Mouse (Mus musculus) forebrain, embryonic 16.5 days (tissue): ENCODE data around the gene Svip. TPM values are rescaled to one million over a fixed set of nuclear protein-coding genes. Genes with fewer than 3 reads are reported as not detected.

Experiments
- ATAC-seq: fragments of 200-750 bp; cut with Nextera tagmentation; 2 replicates; pipeline ENCODE4 v1.8.0; 2017; ENCODE audit warnings: mild to moderate bottlenecking, moderate library complexity
- H3K27ac ChIP-seq: fragments of 300-500 bp; sonication (generic); 2 replicates; pipeline ENCODE4 v1.5.1; 2014; ENCODE audit warnings: low read length, control low read depth
- H3K27me3 ChIP-seq: fragments of 300-500 bp; sonication (generic); replicated peaks from 2 replicates; pipeline ENCODE4 v1.6.1; 2014; ENCODE audit warnings: low read length; ENCODE audit not compliant: control insufficient read depth, insufficient read depth
- H3K36me3 ChIP-seq: fragments of 300-500 bp; sonication (generic); 2 replicates; pipeline ENCODE4 v1.6.1; 2014; ENCODE audit not compliant: control insufficient read depth, insufficient read depth
- H3K4me1 ChIP-seq: fragments of 300-500 bp; sonication (generic); replicated peaks from 2 replicates; pipeline ENCODE4 v1.6.1; 2014; ENCODE audit warnings: low read length; ENCODE audit not compliant: control insufficient read depth, insufficient read depth
- H3K4me2 ChIP-seq: fragments of 300-500 bp; sonication (generic); 2 replicates; pipeline ENCODE4 v1.6.1; 2014; ENCODE audit warnings: mild to moderate bottlenecking, low read length, control low read depth
- H3K4me3 ChIP-seq: fragments of 300-500 bp; sonication (generic); replicated peaks from 2 replicates; pipeline ENCODE4 v1.5.1; 2014; ENCODE audit warnings: mild to moderate bottlenecking, low read length, control low read depth
- H3K9ac ChIP-seq: fragments of 300-500 bp; sonication (generic); replicated peaks from 2 replicates; pipeline ENCODE4 v1.6.1; 2014; ENCODE audit warnings: low read depth, low read length, control low read depth
- H3K9me3 ChIP-seq: fragments of 300-500 bp; sonication (generic); 2 replicates; pipeline ENCODE4 v1.6.1; 2016; ENCODE audit warnings: low read length; ENCODE audit not compliant: control insufficient read depth
- WGBS: fragments of 180-500 bp; shearing (Covaris S2); extraction: QIAGEN DNeasy Blood & Tissue Kit; methylation state at CpG from one replicate; pipeline ENCODE4 v1.1.7; 2014; 5-methylcytosine and 5-hydroxymethylcytosine counted together
- polyA plus RNA-seq: library from polyadenylated mRNA; unstranded; fragments of >200 nt; fragmentation: Nextera tagmentation; extraction: Ambion mirVana; gene quantifications from 2 replicates; pipeline ENCODE4 v1.2.1, GENCODE M21; 2015

Svip gene
- polyA plus RNA-seq, 1 experiment from 2014 or later, result 26.6 TPM

DNA sequence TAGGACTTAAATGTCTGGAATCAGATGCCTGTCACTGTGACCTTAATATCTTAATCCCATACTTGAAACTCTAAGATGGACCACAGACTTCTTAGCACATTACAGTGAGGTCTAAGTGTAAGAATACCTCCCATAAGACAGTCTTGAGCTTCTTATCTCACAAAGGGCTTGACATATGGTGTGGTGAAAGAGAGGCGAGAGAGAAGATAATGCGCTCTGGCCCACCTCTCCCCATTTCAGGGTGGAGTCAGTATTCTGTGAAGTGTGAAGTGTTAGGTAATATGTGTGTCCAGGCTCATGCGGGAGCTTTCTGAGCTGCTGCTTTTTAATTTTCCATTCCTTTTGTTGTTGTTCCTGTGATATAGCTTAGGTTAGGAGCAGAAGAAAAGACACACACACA lies 14.8 kb downstream of the Svip start:
- no peak for ATAC-seq
- Histone ChIP-seq H3K4me2 (no peak overlapping the region), H3K27ac (no peak overlapping the region), H3K36me3 (no peaks in the 10 kb centered on the region), H3K4me1 (no peaks in the 10 kb centered on the region), H3K4me3 (no peak overlapping the region), H3K9ac (no peak overlapping the region), H3K9me3 (no peaks in the 10 kb centered on the region), H3K27me3 (no peaks in the 10 kb centered on the region)
- 84% methylated on average over 3 of the region's 3 CpGs for WGBS

DNA sequence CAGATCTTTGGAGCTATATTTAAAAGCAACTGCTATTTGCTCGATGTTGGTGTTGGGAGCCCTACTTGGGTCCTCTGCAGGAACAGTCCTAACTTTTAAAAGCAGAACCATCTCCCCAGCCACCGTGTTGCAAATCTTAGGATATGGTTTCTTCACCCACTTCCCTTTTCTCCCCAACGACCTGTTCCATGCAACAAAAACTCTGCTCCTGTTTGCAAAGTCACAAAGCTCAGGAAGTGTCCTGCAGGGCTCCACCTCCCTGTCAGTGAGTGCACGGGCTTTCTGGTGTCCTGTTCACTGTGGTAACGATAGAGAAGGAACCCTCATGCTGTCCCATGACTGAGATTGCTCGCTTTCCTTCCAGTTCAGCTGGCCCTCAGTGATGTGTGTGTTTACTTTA lies 18.9 kb downstream of the Svip start:
- Histone ChIP-seq H3K4me1 (no peaks in the 10 kb centered on the region), H3K27ac (no peak overlapping the region), H3K4me3 (no peak overlapping the region), H3K9ac (no peak overlapping the region), H3K36me3 (no peaks in the 10 kb centered on the region), H3K9me3 (no peaks in the 10 kb centered on the region), H3K27me3 (no peaks in the 10 kb centered on the region), H3K4me2 (no peak overlapping the region)
- WGBS, result 68% methylated on average over 6 of the region's 6 CpGs
- no peak for ATAC-seq

DNA sequence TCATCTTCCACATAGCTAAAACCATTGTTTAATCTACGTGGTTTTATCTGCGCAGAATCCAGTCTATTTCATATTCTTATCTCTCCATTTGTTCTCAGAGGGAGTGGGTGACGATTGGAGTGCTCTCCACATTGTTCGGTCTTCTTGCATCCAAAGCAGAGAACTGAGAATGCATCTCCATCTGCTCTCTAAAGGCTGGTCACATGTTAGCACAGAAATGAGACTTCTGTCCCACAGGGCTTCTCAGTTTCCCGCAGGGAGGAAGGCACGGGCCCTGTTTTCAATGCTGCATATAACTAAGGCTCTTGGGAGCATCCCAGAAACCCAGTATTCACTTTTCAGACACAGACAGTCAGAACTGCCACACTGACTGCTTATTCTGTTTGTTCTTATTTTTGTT lies 20.1 kb downstream of the Svip start:
- WGBS, result 82% methylated on average over 6 of the region's 6 CpGs
- H3K27ac ChIP-seq, result no peak overlapping the region
- H3K4me3 ChIP-seq, result no peak overlapping the region
- no peaks in the 10 kb centered on the region for H3K4me1 ChIP-seq
- no peak overlapping the region for H3K4me2 ChIP-seq
- H3K9me3 ChIP-seq, result no peaks in the 10 kb centered on the region
- H3K27me3 ChIP-seq, result no peaks in the 10 kb centered on the region
- H3K9ac ChIP-seq, result no peak overlapping the region
- H3K36me3 ChIP-seq, result no peaks in the 10 kb centered on the region
- no peak for ATAC-seq

DNA sequence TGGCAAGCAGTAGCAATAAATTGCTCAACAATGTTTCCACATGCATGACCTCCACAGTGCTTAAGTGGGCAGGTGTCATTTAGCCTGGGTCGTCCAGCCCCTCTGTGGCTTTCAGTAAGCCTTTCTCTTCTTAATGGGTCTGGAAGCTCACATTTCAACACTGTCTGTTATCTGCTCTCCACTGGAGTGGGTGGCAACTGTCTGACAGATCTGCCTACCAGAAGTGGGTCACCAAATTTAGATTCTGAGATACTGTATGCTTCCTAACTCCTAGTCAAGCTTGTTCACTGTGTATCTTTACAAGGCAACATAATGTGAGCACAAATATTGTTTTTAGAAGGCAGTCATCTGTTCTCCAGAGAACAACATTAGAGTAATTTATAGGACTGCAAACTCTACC lies 23.5 kb downstream of the Svip start:
- Histone ChIP-seq H3K27ac (no peak overlapping the region), H3K9me3 (no peaks in the 10 kb centered on the region), H3K4me3 (no peak overlapping the region), H3K4me2 (no peak overlapping the region), H3K4me1 (no peaks in the 10 kb centered on the region), H3K36me3 (no peaks in the 10 kb centered on the region), H3K27me3 (no peaks in the 10 kb centered on the region), H3K9ac (no peak overlapping the region)
- ATAC-seq, result no peak
- WGBS, result 43% methylated on average over 1 of the region's 1 CpGs

DNA sequence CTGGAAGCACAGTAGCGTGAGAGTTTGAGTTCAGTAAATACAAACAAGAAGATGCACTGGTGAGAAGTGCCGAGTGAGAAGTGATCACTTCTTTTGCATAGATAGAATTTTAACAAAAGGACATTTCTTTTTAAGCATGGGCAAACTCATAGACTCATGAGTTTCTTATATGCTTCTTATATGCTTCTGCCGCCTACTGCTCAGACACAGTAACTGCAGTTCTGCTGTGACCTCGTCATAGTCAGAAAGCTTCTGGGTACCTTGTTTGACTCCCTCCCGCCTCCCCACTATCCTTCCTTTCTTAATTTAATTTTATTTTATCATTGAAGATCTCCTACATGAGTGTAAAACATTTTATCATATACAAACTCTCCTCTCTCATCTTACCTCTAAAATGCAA lies 26.5 kb downstream of the Svip start:
- no peaks in the 10 kb centered on the region for H3K27me3 ChIP-seq
- H3K4me1 ChIP-seq, result peaks cover 5% of the 10 kb centered on the region
- H3K27ac ChIP-seq, result no peak overlapping the region
- no peak overlapping the region for H3K9ac ChIP-seq
- no peak overlapping the region for H3K4me2 ChIP-seq
- H3K36me3 ChIP-seq, result no peaks in the 10 kb centered on the region
- WGBS, result 40% methylated on average over 5 of the region's 5 CpGs
- no peak overlapping the region for H3K4me3 ChIP-seq
- ATAC-seq, result no peak
- H3K9me3 ChIP-seq, result no peaks in the 10 kb centered on the region

DNA sequence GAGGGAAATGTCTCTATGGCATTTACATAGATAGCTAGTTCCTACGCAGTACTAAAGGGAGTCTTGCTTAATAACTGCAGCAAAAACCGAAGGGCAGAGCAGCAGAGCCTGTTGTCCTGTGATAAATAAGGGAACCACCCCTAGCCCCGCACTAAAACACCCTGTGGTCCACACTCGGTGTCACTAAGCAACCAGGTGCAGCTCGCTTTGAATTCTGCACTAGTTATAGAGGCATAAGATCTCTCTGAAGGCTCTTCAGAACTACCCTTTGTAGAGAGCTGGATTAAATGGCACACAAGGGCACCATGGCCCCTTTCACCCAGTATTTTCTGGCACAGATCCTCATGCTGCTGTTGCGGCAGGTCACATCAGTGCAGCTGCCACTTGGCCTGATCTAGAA lies 30.6 kb downstream of the Svip start:
- Histone ChIP-seq H3K9ac (no peak overlapping the region), H3K4me1 (peaks cover 8% of the 10 kb centered on the region), H3K4me2 (no peak overlapping the region), H3K27ac (no peak overlapping the region), H3K27me3 (no peaks in the 10 kb centered on the region), H3K9me3 (no peaks in the 10 kb centered on the region), H3K4me3 (no peak overlapping the region), H3K36me3 (no peaks in the 10 kb centered on the region)
- ATAC-seq, result peak; percentile 45; the same call in 1 of the 2 replicates
- 32% methylated on average over 6 of the region's 6 CpGs for WGBS

DNA sequence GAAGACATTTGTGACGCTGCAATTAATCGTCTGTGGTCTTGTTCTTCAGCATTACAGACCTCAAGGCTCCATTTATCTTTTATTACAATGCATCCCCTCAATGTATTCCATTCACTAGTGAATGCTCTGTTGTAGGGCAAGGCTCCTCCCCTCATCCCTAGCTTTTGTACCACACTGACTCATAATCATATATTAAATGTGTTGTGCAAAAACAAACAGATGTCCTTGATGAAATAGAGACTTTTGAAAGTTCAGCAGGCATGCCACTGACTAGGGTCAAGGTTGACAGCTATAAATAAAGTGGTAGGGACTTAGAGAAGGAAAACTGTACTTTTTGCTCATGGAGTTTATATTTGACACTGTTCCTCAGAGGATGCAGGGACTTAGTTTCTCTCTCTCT lies 32.3 kb downstream of the Svip start:
- 60% methylated on average over 2 of the region's 2 CpGs for WGBS
- ATAC-seq, result no peak
- H3K9me3 ChIP-seq, result no peaks in the 10 kb centered on the region
- no peak overlapping the region for H3K9ac ChIP-seq
- H3K4me1 ChIP-seq, result peaks cover 8% of the 10 kb centered on the region
- no peak overlapping the region for H3K4me3 ChIP-seq
- H3K27ac ChIP-seq, result no peak overlapping the region
- H3K36me3 ChIP-seq, result no peaks in the 10 kb centered on the region
- no peak overlapping the region for H3K4me2 ChIP-seq
- no peaks in the 10 kb centered on the region for H3K27me3 ChIP-seq

DNA sequence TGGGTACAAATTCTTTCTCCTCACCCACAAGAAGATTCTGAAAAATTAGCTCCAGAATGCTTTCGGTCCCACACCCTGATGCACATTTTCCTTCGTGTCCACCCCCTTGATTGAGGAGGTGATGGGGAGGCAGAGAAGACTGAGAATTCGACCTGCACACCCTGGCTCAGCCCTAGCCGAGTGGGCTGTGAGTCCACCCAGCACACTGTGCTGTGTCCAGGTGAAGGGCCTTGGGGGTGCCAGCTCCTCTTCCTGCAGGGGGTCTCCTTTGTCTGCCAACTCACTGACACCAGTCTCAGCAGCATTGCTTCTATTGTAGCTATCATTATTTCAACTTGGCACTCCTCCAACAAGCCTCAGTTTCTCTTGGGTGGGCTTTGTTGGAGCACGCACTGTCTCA lies 32.7 kb downstream of the Svip start:
- no peak overlapping the region for H3K27ac ChIP-seq

DNA sequence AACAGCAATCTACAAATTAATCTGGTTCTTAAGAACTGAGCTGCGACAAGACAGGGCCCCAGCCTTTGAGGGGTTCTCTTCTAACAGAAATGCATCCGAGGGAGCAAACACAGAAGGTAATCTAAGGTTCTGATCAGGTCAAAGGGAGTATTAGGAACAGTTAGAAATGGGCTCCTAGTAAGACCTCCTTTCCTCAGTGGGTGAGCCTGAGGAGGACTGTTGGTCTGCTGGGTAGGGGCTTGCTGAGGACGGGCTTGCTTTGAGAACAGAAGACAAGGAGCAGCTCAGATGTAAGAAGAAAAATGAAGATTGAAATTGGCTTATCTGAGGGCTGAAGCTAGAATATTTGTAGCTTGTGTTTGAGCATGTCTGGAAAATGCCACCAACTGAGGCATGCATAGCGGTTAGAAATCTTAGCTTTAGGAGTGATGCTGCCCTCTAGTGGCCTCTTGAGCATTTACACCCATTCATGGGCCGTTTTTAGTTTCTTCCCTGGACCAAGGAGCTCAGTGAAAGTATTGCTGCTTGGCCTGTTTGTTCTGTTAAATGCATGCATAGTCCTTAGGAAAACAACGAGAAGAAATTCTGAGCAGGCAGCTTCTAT lies 33.5 kb downstream of the Svip start:
- Histone ChIP-seq H3K27me3 (no peaks in the 10 kb centered on the region), H3K4me2 (no peak overlapping the region), H3K27ac (no peak overlapping the region), H3K4me3 (no peak overlapping the region), H3K9me3 (no peaks in the 10 kb centered on the region), H3K9ac (no peak overlapping the region), H3K4me1 (peaks cover 8% of the 10 kb centered on the region), H3K36me3 (no peaks in the 10 kb centered on the region)
- peak; percentile 74 for ATAC-seq
- WGBS, result 31% methylated on average over 6 of the region's 6 CpGs

More for the DNA sequence above, 32.7 kb downstream of the Svip start:
- WGBS, result 59% methylated on average over 5 of the region's 5 CpGs
- Histone ChIP-seq H3K9ac (no peak overlapping the region), H3K4me2 (no peak overlapping the region), H3K36me3 (no peaks in the 10 kb centered on the region), H3K4me1 (peaks cover 8% of the 10 kb centered on the region), H3K4me3 (no peak overlapping the region), H3K9me3 (no peaks in the 10 kb centered on the region), H3K27me3 (no peaks in the 10 kb centered on the region)
- 0 out of 2 replicates have a peak, but pooled peaks have one; percentile 11 for ATAC-seq

DNA sequence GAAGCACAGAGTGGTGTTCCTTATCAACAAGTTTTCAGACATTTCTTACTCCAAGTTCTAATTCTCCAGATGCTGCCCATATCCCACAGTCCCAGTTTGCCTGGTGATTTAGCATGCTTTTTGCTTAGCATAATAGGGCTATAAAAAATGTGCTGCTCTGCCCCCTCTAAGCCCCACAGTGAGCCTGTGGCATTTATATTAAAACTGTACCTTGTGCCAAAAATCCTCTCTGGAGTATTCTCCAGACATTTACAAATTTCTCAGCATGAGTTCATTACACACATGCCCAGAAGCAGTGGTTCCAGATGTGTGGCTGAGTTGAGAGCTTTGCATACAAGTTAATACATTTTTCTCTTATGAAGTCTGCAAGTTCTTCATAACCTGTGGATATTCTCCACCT lies 36.4 kb downstream of the Svip start:
- Histone ChIP-seq H3K27ac (no peak overlapping the region), H3K4me3 (no peak overlapping the region), H3K4me2 (no peak overlapping the region), H3K9me3 (no peaks in the 10 kb centered on the region), H3K9ac (no peak overlapping the region), H3K27me3 (no peaks in the 10 kb centered on the region), H3K36me3 (no peaks in the 10 kb centered on the region), H3K4me1 (0 out of 2 replicates have a peak, but pooled peaks cover 2% of the 10 kb centered on the region)
- ATAC-seq, result no peak
